Mouse (Mus musculus) v-Abl transformed pro-B cells (cell line): ENCODE measurements around the gene Ndnf.

Experiments
- in situ Hi-C, 2 experiments: fragments of 400-800 bp; cut with MboI; formaldehyde crosslinking; loops; one replicate each; pipeline ENCODE4 v1.15.1; 2025; ENCODE audit not compliant: unreplicated experiment in 2 of 2

Gene Ndnf

GRCm38 (mm10) chr6:65743144-65743870, 71.9 kb downstream of the Ndnf start:
- in situ Hi-C loops = no loop called here

- in situ Hi-C loops = no loop called here
Observed at GRCm38 (mm10) chr6:65743871-65744202, 72.4 kb downstream of the Ndnf start.

GRCm38 (mm10) chr6:65758214-65758613, 86.8 kb downstream of the Ndnf start:
- in situ Hi-C loops = no loop called here

- in situ Hi-C loops = no loop called here
Observed at GRCm38 (mm10) chr6:65759174-65759573, 87.8 kb downstream of the Ndnf start.

GRCm38 (mm10) chr6:65760073-65760472, 88.7 kb downstream of the Ndnf start:
- in situ Hi-C loops = no loop called here
